Mouse (Mus musculus): ENCODE data around the gene Bbx. TPM values are rescaled to one million over a fixed set of nuclear protein-coding genes. Genes with fewer than 3 reads are reported as not detected.

Gene Bbx
- polyA plus RNA-seq, 1 experiment: 116 TPM

GRCm38 (mm10) chr16:50293502-50294228 lies 138.5 kb downstream of the Bbx start:
- Histone ChIP-seq H3K36me3 (ENCODE audit: control insufficient read depth, insufficient read depth, low read length, poor library complexity, severe bottlenecking) (no peaks in the 10 kb centered on the region), H3K9ac (ENCODE audit: low read depth, poor library complexity, severe bottlenecking) (no peak overlapping the region)
- TF ChIP-seq POLR2A (IDR thresholded peaks at IDR 0.05; ENCODE audit: insufficient read depth, low read length) (no peak), CTCF (IDR thresholded peaks at IDR 0.05; ENCODE audit: low read depth, low read length) (no peak), EP300 (IDR thresholded peaks at IDR 0.05; ENCODE audit: insufficient read depth, low read depth, low read length) (no peak)

GRCm38 (mm10) chr16:50292834-50293233 lies 139.4 kb downstream of the Bbx start:
- H3K36me3 ChIP-seq (ENCODE audit: control insufficient read depth, insufficient read depth, low read length, poor library complexity, severe bottlenecking): no peaks in the 10 kb centered on the region
- H3K9ac ChIP-seq (ENCODE audit: low read depth, poor library complexity, severe bottlenecking): no peak overlapping the region
- H3K9me3 ChIP-seq (replicated peaks; ENCODE audit: control insufficient read depth, insufficient read depth, low read length, poor library complexity, severe bottlenecking): no peaks in the 10 kb centered on the region
- H3K4me3 ChIP-seq (ENCODE audit: low read depth, low read length): no peak overlapping the region
- H3K27me3 ChIP-seq (ENCODE audit: control insufficient read depth, insufficient read depth, low read length, poor library complexity, severe bottlenecking): no peaks in the 10 kb centered on the region
- TF ChIP-seq POLR2A (IDR thresholded peaks at IDR 0.05; ENCODE audit: insufficient read depth, low read length) (no peak), CTCF (IDR thresholded peaks at IDR 0.05; ENCODE audit: low read depth, low read length) (no peak), EP300 (IDR thresholded peaks at IDR 0.05; ENCODE audit: insufficient read depth, low read depth, low read length) (no peak)
- no peak overlapping the region for H3K27ac ChIP-seq (ENCODE audit: insufficient read depth, low read length)
- no peaks in the 10 kb centered on the region for H3K4me1 ChIP-seq (ENCODE audit: control insufficient read depth, insufficient read depth, low read length)

More at GRCm38 (mm10) chr16:50293502-50294228, 138.5 kb downstream of the Bbx start:
- Histone ChIP-seq H3K27me3 (ENCODE audit: control insufficient read depth, insufficient read depth, low read length, poor library complexity, severe bottlenecking) (no peaks in the 10 kb centered on the region), H3K4me1 (ENCODE audit: control insufficient read depth, insufficient read depth, low read length) (no peaks in the 10 kb centered on the region), H3K27ac (ENCODE audit: insufficient read depth, low read length) (no peak overlapping the region), H3K4me3 (ENCODE audit: low read depth, low read length) (no peak overlapping the region), H3K9me3 (replicated peaks; ENCODE audit: control insufficient read depth, insufficient read depth, low read length, poor library complexity, severe bottlenecking) (no peaks in the 10 kb centered on the region)

- H3K9me3 ChIP-seq (replicated peaks; ENCODE audit: control insufficient read depth, insufficient read depth, low read length, poor library complexity, severe bottlenecking): no peaks in the 10 kb centered on the region
- TF ChIP-seq EP300 (IDR thresholded peaks at IDR 0.05; ENCODE audit: insufficient read depth, low read depth, low read length) (no peak), CTCF (IDR thresholded peaks at IDR 0.05; ENCODE audit: low read depth, low read length) (no peak), POLR2A (IDR thresholded peaks at IDR 0.05; ENCODE audit: insufficient read depth, low read length) (no peak)
Measured at GRCm38 (mm10) chr16:50289764-50290163, 142.4 kb downstream of the Bbx start.

GRCm38 (mm10) chr16:50272813-50273212 lies 159.4 kb downstream of the Bbx start:
- Histone ChIP-seq H3K36me3 (ENCODE audit: control insufficient read depth, insufficient read depth, low read length, poor library complexity, severe bottlenecking) (no peaks in the 10 kb centered on the region), H3K27me3 (ENCODE audit: control insufficient read depth, insufficient read depth, low read length, poor library complexity, severe bottlenecking) (no peaks in the 10 kb centered on the region), H3K4me1 (ENCODE audit: control insufficient read depth, insufficient read depth, low read length) (no peaks in the 10 kb centered on the region), H3K9me3 (replicated peaks; ENCODE audit: control insufficient read depth, insufficient read depth, low read length, poor library complexity, severe bottlenecking) (no peaks in the 10 kb centered on the region), H3K4me3 (ENCODE audit: low read depth, low read length) (no peak overlapping the region), H3K9ac (ENCODE audit: low read depth, poor library complexity, severe bottlenecking) (no peak overlapping the region), H3K27ac (ENCODE audit: insufficient read depth, low read length) (no peak overlapping the region)
- TF ChIP-seq POLR2A (IDR thresholded peaks at IDR 0.05; ENCODE audit: insufficient read depth, low read length) (no peak), CTCF (IDR thresholded peaks at IDR 0.05; ENCODE audit: low read depth, low read length) (no peak), EP300 (IDR thresholded peaks at IDR 0.05; ENCODE audit: insufficient read depth, low read depth, low read length) (no peak)

More at GRCm38 (mm10) chr16:50289764-50290163, 142.4 kb downstream of the Bbx start:
- no peaks in the 10 kb centered on the region for H3K36me3 ChIP-seq (ENCODE audit: control insufficient read depth, insufficient read depth, low read length, poor library complexity, severe bottlenecking)
- no peak overlapping the region for H3K9ac ChIP-seq (ENCODE audit: low read depth, poor library complexity, severe bottlenecking)
- no peak overlapping the region for H3K4me3 ChIP-seq (ENCODE audit: low read depth, low read length)
- H3K27me3 ChIP-seq (ENCODE audit: control insufficient read depth, insufficient read depth, low read length, poor library complexity, severe bottlenecking): no peaks in the 10 kb centered on the region
- H3K4me1 ChIP-seq (ENCODE audit: control insufficient read depth, insufficient read depth, low read length): no peaks in the 10 kb centered on the region
- no peak overlapping the region for H3K27ac ChIP-seq (ENCODE audit: insufficient read depth, low read length)

GRCm38 (mm10) chr16:50262647-50263046 lies 169.5 kb downstream of the Bbx start:
- Histone ChIP-seq H3K9me3 (replicated peaks; ENCODE audit: control insufficient read depth, insufficient read depth, low read length, poor library complexity, severe bottlenecking) (no peaks in the 10 kb centered on the region), H3K27ac (ENCODE audit: insufficient read depth, low read length) (no peak overlapping the region), H3K4me1 (ENCODE audit: control insufficient read depth, insufficient read depth, low read length) (no peaks in the 10 kb centered on the region), H3K36me3 (ENCODE audit: control insufficient read depth, insufficient read depth, low read length, poor library complexity, severe bottlenecking) (peaks cover 4% of the 10 kb centered on the region; the same call in 1 of the 2 replicates), H3K9ac (ENCODE audit: low read depth, poor library complexity, severe bottlenecking) (no peak overlapping the region), H3K4me3 (ENCODE audit: low read depth, low read length) (no peak overlapping the region), H3K27me3 (ENCODE audit: control insufficient read depth, insufficient read depth, low read length, poor library complexity, severe bottlenecking) (no peaks in the 10 kb centered on the region)
- TF ChIP-seq CTCF (IDR thresholded peaks at IDR 0.05; ENCODE audit: low read depth, low read length): no peak
- TF ChIP-seq POLR2A (IDR thresholded peaks at IDR 0.05; ENCODE audit: insufficient read depth, low read length): no peak

- H3K9me3 ChIP-seq (replicated peaks; ENCODE audit: control insufficient read depth, insufficient read depth, low read length, poor library complexity, severe bottlenecking): no peaks in the 10 kb centered on the region
- H3K27ac ChIP-seq (ENCODE audit: insufficient read depth, low read length): no peak overlapping the region
- no peak overlapping the region for H3K4me3 ChIP-seq (ENCODE audit: low read depth, low read length)
- H3K4me1 ChIP-seq (ENCODE audit: control insufficient read depth, insufficient read depth, low read length): no peaks in the 10 kb centered on the region
- no peak for TF ChIP-seq POLR2A (IDR thresholded peaks at IDR 0.05; ENCODE audit: insufficient read depth, low read length)
- H3K9ac ChIP-seq (ENCODE audit: low read depth, poor library complexity, severe bottlenecking): no peak overlapping the region
- H3K27me3 ChIP-seq (ENCODE audit: control insufficient read depth, insufficient read depth, low read length, poor library complexity, severe bottlenecking): no peaks in the 10 kb centered on the region
- H3K36me3 ChIP-seq (ENCODE audit: control insufficient read depth, insufficient read depth, low read length, poor library complexity, severe bottlenecking): peaks cover 4% of the 10 kb centered on the region; the same call in 1 of the 2 replicates
Measured at GRCm38 (mm10) chr16:50262209-50262608, 170.0 kb downstream of the Bbx start.

Data from ES-Bruce4 (cell line).